Mouse (Mus musculus) bone marrow macrophage, adult 2 months (primary cell): ENCODE measurements around the gene Depdc7.

Experiments
- CTCF ChIP-seq: IDR thresholded peaks from 2 replicates; pipeline ENCODE4 v1.5.1; 2012; ENCODE audit warnings: low read depth, mild to moderate bottlenecking, low read length, moderate library complexity
- POLR2A ChIP-seq: IDR thresholded peaks from 2 replicates; pipeline ENCODE4 v1.6.1; 2012; ENCODE audit warnings: mild to moderate bottlenecking, low read depth, low read length, borderline replicate concordance

DNA sequence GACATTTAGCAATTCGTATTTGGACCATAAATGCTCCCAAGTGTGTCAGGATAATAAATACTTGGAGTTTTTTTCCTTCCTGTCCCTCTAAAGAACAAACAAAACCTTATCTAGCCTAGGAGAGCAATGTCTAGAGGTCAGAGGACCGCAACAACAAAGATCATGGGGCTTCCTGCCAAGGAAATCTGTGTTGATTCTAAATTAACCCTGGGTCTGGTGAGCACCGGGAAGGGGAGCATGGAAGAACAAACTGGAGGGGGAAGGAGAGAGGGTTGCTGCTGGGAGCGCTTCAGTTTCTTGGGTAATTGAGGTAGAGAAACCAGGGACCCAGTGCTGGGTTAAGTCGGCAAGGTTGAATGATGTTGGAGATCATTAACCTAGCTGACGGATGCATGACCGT is 482 bp upstream of the Depdc7 start:
- TF ChIP-seq CTCF: no peak
- no peak for TF ChIP-seq POLR2A
